Mouse (Mus musculus): ENCODE results near the gene Mgat4a. TPM values are rescaled to one million over a fixed set of nuclear protein-coding genes. Genes with fewer than 3 reads are reported as not detected.

Gene Mgat4a
- polyA plus RNA-seq, 1 experiment from 2014 or later: 4.2 TPM

GRCm38 (mm10) chr1:37399734-37400133 is 141.1 kb downstream of the Mgat4a start:
- Histone ChIP-seq H3K4me3 (no peak overlapping the region), H3K27ac (no peak overlapping the region), H3K9ac (no peak overlapping the region), H3K27me3 (replicated peaks) (no peaks in the 10 kb centered on the region), H3K36me3 (peaks cover 8% of the 10 kb centered on the region), H3K4me2 (replicated peaks) (no peak overlapping the region), H3K9me3 (no peaks in the 10 kb centered on the region), H3K4me1 (0 out of 2 replicates have a peak, but pooled peaks cover 11% of the 10 kb centered on the region)
- 55% methylated on average over 8 of the region's 8 CpGs for WGBS
- ATAC-seq (ENCODE audit: low FRiP score, low read depth): no peak; the same call in 1 of the 2 replicates

- Histone ChIP-seq H3K4me3 (no peak overlapping the region), H3K36me3 (peaks cover 8% of the 10 kb centered on the region), H3K27me3 (replicated peaks) (no peaks in the 10 kb centered on the region), H3K4me1 (0 out of 2 replicates have a peak, but pooled peaks cover 11% of the 10 kb centered on the region), H3K9me3 (no peaks in the 10 kb centered on the region), H3K4me2 (replicated peaks) (no peak overlapping the region), H3K9ac (no peak overlapping the region), H3K27ac (no peak overlapping the region)
- 27% methylated on average over 3 of the region's 3 CpGs for WGBS
- ATAC-seq (ENCODE audit: low FRiP score, low read depth): no peak
Measured at GRCm38 (mm10) chr1:37398961-37399360, 141.9 kb downstream of the Mgat4a start.

- 55% methylated on average over 1 of the region's 1 CpGs for WGBS
- H3K36me3 ChIP-seq: peaks cover 22% of the 10 kb centered on the region
Measured at GRCm38 (mm10) chr1:37396481-37396880, 144.3 kb downstream of the Mgat4a start.

GRCm38 (mm10) chr1:37393174-37393573 is 147.6 kb downstream of the Mgat4a start:
- Histone ChIP-seq H3K27me3 (replicated peaks) (no peaks in the 10 kb centered on the region), H3K27ac (no peak overlapping the region), H3K9me3 (no peaks in the 10 kb centered on the region), H3K9ac (no peak overlapping the region), H3K4me2 (replicated peaks) (no peak overlapping the region), H3K4me1 (0 out of 2 replicates have a peak, but pooled peaks cover under 1% of the 10 kb centered on the region), H3K36me3 (peaks cover 40% of the 10 kb centered on the region), H3K4me3 (no peak overlapping the region)
- no peak for ATAC-seq (ENCODE audit: low FRiP score, low read depth)
- 77% methylated on average over 5 of the region's 5 CpGs for WGBS

More at GRCm38 (mm10) chr1:37396481-37396880, 144.3 kb downstream of the Mgat4a start:
- Histone ChIP-seq H3K4me1 (0 out of 2 replicates have a peak, but pooled peaks cover 11% of the 10 kb centered on the region), H3K27me3 (replicated peaks) (no peaks in the 10 kb centered on the region), H3K9me3 (no peaks in the 10 kb centered on the region), H3K4me3 (no peak overlapping the region), H3K4me2 (replicated peaks) (no peak overlapping the region), H3K27ac (no peak overlapping the region), H3K9ac (no peak overlapping the region)
- no peak for ATAC-seq (ENCODE audit: low FRiP score, low read depth)

Other genes with a start within 250 kb of the Mgat4a start
- 33.8 and 39.4 TPM in 2 replicates for gene Inpp4a, start 241.2 kb downstream of the Mgat4a start, polyA plus RNA-seq (2016; fragmentation: Nextera tagmentation; extraction: Ambion mirVana)
- 50.4 and 50.8 TPM in 2 replicates for gene Coa5, start 110.9 kb downstream of the Mgat4a start, polyA plus RNA-seq (2016; fragmentation: Nextera tagmentation; extraction: Ambion mirVana)
- gene Unc50, start 110.9 kb downstream of the Mgat4a start, polyA plus RNA-seq (2016; fragmentation: Nextera tagmentation; extraction: Ambion mirVana): 108 TPM in 2 replicates
- 0.75 and 1.3 TPM in 2 replicates for gene 2010300C02Rik, start 179.1 kb upstream of the Mgat4a start, polyA plus RNA-seq (2016; fragmentation: Nextera tagmentation; extraction: Ambion mirVana)